Mouse (Mus musculus) kidney, embryonic 16.5 days (tissue): ENCODE measurements around the gene Ric1. TPM values are rescaled to one million over a fixed set of nuclear protein-coding genes. Genes with fewer than 3 reads are reported as not detected.

Source experiments
- ATAC-seq: fragments of 200-750 bp; cut with Nextera tagmentation; 2 replicates; pipeline ENCODE4 v1.8.0; 2017; ENCODE audit warnings: moderate TSS enrichment; ENCODE audit not compliant: low FRiP score, low TSS enrichment
- H3K27ac ChIP-seq: fragments of 300-500 bp; sonication (generic); 2 replicates; pipeline ENCODE4 v1.5.1; 2014; ENCODE audit warnings: low read length
- H3K27me3 ChIP-seq: fragments of 300-500 bp; sonication (generic); 2 replicates; pipeline ENCODE4 v1.6.1; 2014; ENCODE audit warnings: low read length, control low read depth, mixed read lengths; ENCODE audit not compliant: insufficient read depth
- H3K36me3 ChIP-seq: fragments of 300-500 bp; sonication (generic); 2 replicates; pipeline ENCODE4 v1.6.1; 2014; ENCODE audit warnings: low read length, control low read depth, mixed read lengths; ENCODE audit not compliant: insufficient read depth
- H3K4me1 ChIP-seq: fragments of 300-500 bp; sonication (generic); 2 replicates; pipeline ENCODE4 v1.6.1; 2014; ENCODE audit warnings: low read length, control low read depth, mixed read lengths; ENCODE audit not compliant: insufficient read depth
- H3K4me2 ChIP-seq: fragments of 300-500 bp; sonication (generic); replicated peaks from 2 replicates; pipeline ENCODE4 v1.6.1; 2014; ENCODE audit warnings: low read depth, low read length
- H3K4me3 ChIP-seq: fragments of 300-500 bp; sonication (generic); 2 replicates; pipeline ENCODE4 v1.5.1; 2014; ENCODE audit warnings: mild to moderate bottlenecking, low read length
- H3K9ac ChIP-seq: fragments of 300-500 bp; sonication (generic); replicated peaks from 2 replicates; pipeline ENCODE4 v1.6.1; 2014; ENCODE audit warnings: low read length
- H3K9me3 ChIP-seq: fragments of 300-500 bp; sonication (generic); 2 replicates; pipeline ENCODE4 v1.6.1; 2016; ENCODE audit warnings: low read length, control low read depth
- WGBS: fragments of 180-500 bp; shearing (Covaris S2); extraction: QIAGEN DNeasy Blood & Tissue Kit; methylation state at CpG from one replicate; pipeline ENCODE4 v1.1.7; 2014; 5-methylcytosine and 5-hydroxymethylcytosine counted together
- polyA plus RNA-seq: library from polyadenylated mRNA; unstranded; fragments of >200 nt; fragmentation: Nextera tagmentation; extraction: Ambion mirVana; gene quantifications from 2 replicates; pipeline ENCODE4 v1.2.1, GENCODE M21; 2015

Gene Ric1
- polyA plus RNA-seq, 1 experiment from 2014 or later: 11.6 TPM

- no peak for ATAC-seq
Measured at GRCm38 (mm10) chr19:29509857-29510256, 12.2 kb upstream of the Ric1 start.

GRCm38 (mm10) chr19:29511826-29512225 is 10.3 kb upstream of the Ric1 start:
- H3K4me2 ChIP-seq: no peak overlapping the region
- H3K9ac ChIP-seq: no peak overlapping the region
- H3K27me3 ChIP-seq: no peaks in the 10 kb centered on the region
- no peaks in the 10 kb centered on the region for H3K4me1 ChIP-seq
- 0 out of 2 replicates have a peak, but pooled peaks cover 3% of the 10 kb centered on the region for H3K36me3 ChIP-seq
- H3K27ac ChIP-seq: no peak overlapping the region
- ATAC-seq: 0 out of 2 replicates have a peak, but pooled peaks have one; percentile 23
- 57% methylated on average over 2 of the region's 2 CpGs for WGBS
- no peak overlapping the region for H3K4me3 ChIP-seq
- H3K9me3 ChIP-seq: 0 out of 2 replicates have a peak, but pooled peaks cover 3% of the 10 kb centered on the region

More at GRCm38 (mm10) chr19:29509857-29510256, 12.2 kb upstream of the Ric1 start:
- Histone ChIP-seq H3K9me3 (0 out of 2 replicates have a peak, but pooled peaks cover 3% of the 10 kb centered on the region), H3K9ac (no peak overlapping the region), H3K36me3 (0 out of 2 replicates have a peak, but pooled peaks cover 3% of the 10 kb centered on the region), H3K4me2 (no peak overlapping the region), H3K4me1 (no peaks in the 10 kb centered on the region), H3K27me3 (no peaks in the 10 kb centered on the region), H3K4me3 (no peak overlapping the region), H3K27ac (no peak overlapping the region)
- 94% methylated on average over 7 of the region's 7 CpGs for WGBS

GRCm38 (mm10) chr19:29513111-29513766 is 8.8 kb upstream of the Ric1 start:
- 35% methylated on average over 2 of the region's 2 CpGs for WGBS
- Histone ChIP-seq H3K27me3 (no peaks in the 10 kb centered on the region), H3K9ac (no peak overlapping the region), H3K9me3 (0 out of 2 replicates have a peak, but pooled peaks cover 3% of the 10 kb centered on the region), H3K36me3 (0 out of 2 replicates have a peak, but pooled peaks cover 7% of the 10 kb centered on the region), H3K27ac (no peak overlapping the region), H3K4me2 (no peak overlapping the region), H3K4me3 (no peak overlapping the region), H3K4me1 (no peaks in the 10 kb centered on the region)
- ATAC-seq: no peak

- WGBS: 93% methylated on average over 3 of the region's 3 CpGs
- no peak overlapping the region for H3K9ac ChIP-seq
- no peak for ATAC-seq
- H3K9me3 ChIP-seq: 0 out of 2 replicates have a peak, but pooled peaks cover 3% of the 10 kb centered on the region
- no peak overlapping the region for H3K27ac ChIP-seq
- 0 out of 2 replicates have a peak, but pooled peaks cover 10% of the 10 kb centered on the region for H3K36me3 ChIP-seq
- H3K4me1 ChIP-seq: no peaks in the 10 kb centered on the region
- no peaks in the 10 kb centered on the region for H3K27me3 ChIP-seq
- H3K4me3 ChIP-seq: no peak overlapping the region
- H3K4me2 ChIP-seq: no peak overlapping the region
Measured at GRCm38 (mm10) chr19:29514130-29514529, 8.0 kb upstream of the Ric1 start.

- ATAC-seq: no peak
- 0 out of 2 replicates have a peak, but pooled peaks cover 3% of the 10 kb centered on the region for H3K9me3 ChIP-seq
- H3K4me3 ChIP-seq: no peak overlapping the region
- H3K4me2 ChIP-seq: no peak overlapping the region
- H3K4me1 ChIP-seq: peaks cover under 1% of the 10 kb centered on the region; the same call in 1 of the 2 replicates
- H3K36me3 ChIP-seq: 0 out of 2 replicates have a peak, but pooled peaks cover 10% of the 10 kb centered on the region
- no peak overlapping the region for H3K27ac ChIP-seq
- 94% methylated on average over 3 of the region's 3 CpGs for WGBS
- no peak overlapping the region for H3K9ac ChIP-seq
- H3K27me3 ChIP-seq: no peaks in the 10 kb centered on the region
Measured at GRCm38 (mm10) chr19:29515386-29515785, 6.7 kb upstream of the Ric1 start.

GRCm38 (mm10) chr19:29515991-29516390 is 6.1 kb upstream of the Ric1 start:
- Histone ChIP-seq H3K27ac (no peak overlapping the region), H3K4me1 (peaks cover 6% of the 10 kb centered on the region; the same call in 1 of the 2 replicates), H3K9ac (no peak overlapping the region), H3K9me3 (0 out of 2 replicates have a peak, but pooled peaks cover 3% of the 10 kb centered on the region), H3K4me2 (no peak overlapping the region), H3K4me3 (no peak overlapping the region), H3K36me3 (0 out of 2 replicates have a peak, but pooled peaks cover 10% of the 10 kb centered on the region), H3K27me3 (no peaks in the 10 kb centered on the region)
- ATAC-seq: no peak
- WGBS: 82% methylated on average over 10 of the region's 10 CpGs

DNA sequence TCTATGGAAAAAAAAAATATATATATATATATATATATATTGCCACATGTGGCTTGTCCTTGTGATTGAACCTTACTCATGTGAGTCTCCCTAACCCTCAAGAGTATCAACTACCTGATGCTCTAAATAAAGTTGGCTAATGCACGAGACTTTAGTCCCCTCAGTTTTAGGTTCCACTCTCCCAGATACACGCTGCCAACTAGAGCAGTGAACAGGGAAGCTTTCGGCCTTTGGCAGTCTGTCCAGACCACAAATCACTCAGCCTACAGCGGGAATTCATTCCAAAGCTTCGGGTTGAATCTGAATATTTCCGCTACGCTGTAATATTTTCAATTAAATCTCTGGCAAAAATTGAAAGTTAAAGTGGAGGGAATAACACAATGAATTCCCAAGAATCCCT is 3.7 kb upstream of the Ric1 start:
- 72% methylated on average over 7 of the region's 7 CpGs for WGBS

GRCm38 (mm10) chr19:29518922-29519321 is 3.2 kb upstream of the Ric1 start:
- 0 out of 2 replicates have a peak, but pooled peaks cover 10% of the 10 kb centered on the region for H3K36me3 ChIP-seq
- no peak overlapping the region for H3K9ac ChIP-seq
- WGBS: 73% methylated on average over 4 of the region's 4 CpGs
- ATAC-seq: no peak
- H3K4me1 ChIP-seq: peaks cover 10% of the 10 kb centered on the region; the same call in 1 of the 2 replicates
- H3K27ac ChIP-seq: no peak overlapping the region
- 0 out of 2 replicates have a peak, but pooled peaks cover 2% of the 10 kb centered on the region for H3K9me3 ChIP-seq
- H3K4me3 ChIP-seq: no peak overlapping the region
- no peak overlapping the region for H3K4me2 ChIP-seq
- no peaks in the 10 kb centered on the region for H3K27me3 ChIP-seq

More for the DNA sequence above, 3.7 kb upstream of the Ric1 start:
- Histone ChIP-seq H3K27ac (no peak overlapping the region), H3K4me2 (no peak overlapping the region), H3K9ac (no peak overlapping the region), H3K36me3 (0 out of 2 replicates have a peak, but pooled peaks cover 10% of the 10 kb centered on the region), H3K27me3 (no peaks in the 10 kb centered on the region), H3K4me1 (peaks cover 10% of the 10 kb centered on the region; the same call in 1 of the 2 replicates), H3K4me3 (no peak overlapping the region), H3K9me3 (0 out of 2 replicates have a peak, but pooled peaks cover 3% of the 10 kb centered on the region)
- no peak for ATAC-seq

- no peak for ATAC-seq
- 42% methylated on average over 10 of the region's 10 CpGs for WGBS
- H3K4me3 ChIP-seq: peak overlapping the region; percentile 94
- no peaks in the 10 kb centered on the region for H3K27me3 ChIP-seq
- H3K36me3 ChIP-seq: 0 out of 2 replicates have a peak, but pooled peaks cover 7% of the 10 kb centered on the region
- peak overlapping the region; percentile 97 for H3K27ac ChIP-seq
- no peaks in the 10 kb centered on the region for H3K9me3 ChIP-seq
- peak overlapping the region; percentile 94 for H3K9ac ChIP-seq
- peak overlapping the region; percentile 68 for H3K4me2 ChIP-seq
- H3K4me1 ChIP-seq: peaks cover 17% of the 10 kb centered on the region
Measured at GRCm38 (mm10) chr19:29520996-29521560, 1.0 kb upstream of the Ric1 start.
